Mouse (Mus musculus) G1E (cell line): ENCODE results near the gene Kif5c. TPM values are rescaled to one million over a fixed set of nuclear protein-coding genes. Genes with fewer than 3 reads are reported as not detected.

ENCODE experiments used
- ATAC-seq: 2 replicates; pipeline ENCODE4 v1.8.0; 2016; ENCODE audit warnings: mild to moderate bottlenecking; ENCODE audit not compliant: insufficient number of reproducible peaks, poor library complexity, low FRiP score, severe bottlenecking; ENCODE audit errors: extremely low read depth
- DNase-seq: peaks from one replicate; pipeline ENCODE4 v3.0.0; 2012; ENCODE audit warnings: low spot score
- H3K27me3 ChIP-seq: 2 replicates; pipeline ENCODE4 v1.6.1; 2012; ENCODE audit warnings: mild to moderate bottlenecking, low read length, inconsistent platforms; ENCODE audit not compliant: insufficient read depth
- H3K36me3 ChIP-seq: replicated peaks from 2 replicates; pipeline ENCODE3; 2012; ENCODE audit warnings: mild to moderate bottlenecking, inconsistent platforms
- H3K4me1 ChIP-seq: 2 replicates; pipeline ENCODE4 v1.6.1; 2012; ENCODE audit warnings: low read depth, low read length, inconsistent platforms, mixed read lengths; ENCODE audit not compliant: insufficient read depth
- H3K4me3 ChIP-seq: 2 replicates; pipeline ENCODE4 v1.5.1; 2012; ENCODE audit warnings: low read depth, mild to moderate bottlenecking, inconsistent platforms, low read length, moderate library complexity, mixed read lengths
- H3K9me3 ChIP-seq: replicated peaks from 2 replicates; pipeline ENCODE4 v1.6.1; 2012; ENCODE audit warnings: inconsistent platforms
- CTCF ChIP-seq: IDR thresholded peaks from 2 replicates; pipeline ENCODE4 v1.5.1; 2012; ENCODE audit warnings: low read depth, low read length, inconsistent platforms, mixed read lengths
- GATA1 ChIP-seq: IDR thresholded peaks from 2 replicates; pipeline ENCODE4 v1.6.1; 2012; ENCODE audit warnings: borderline replicate concordance, low read length, inconsistent platforms, mixed read lengths
- GATA2 ChIP-seq: IDR thresholded peaks from 2 replicates; pipeline ENCODE4 v1.6.1; 2012; ENCODE audit warnings: low read depth, low read length, inconsistent platforms, borderline replicate concordance
- POLR2AphosphoS5 ChIP-seq: IDR thresholded peaks from 2 replicates; pipeline ENCODE4 v1.6.1; 2012; ENCODE audit warnings: low read depth, low read length, inconsistent platforms; ENCODE audit not compliant: insufficient replicate concordance
- TAL1 ChIP-seq: conservative IDR thresholded peaks from 2 replicates; pipeline ENCODE4 v1.6.1; 2012; ENCODE audit warnings: low read depth, low read length, inconsistent platforms, mixed read lengths
- polyA plus RNA-seq: library from polyadenylated mRNA; stranded (reverse); fragments of >175 nt; gene quantifications from 2 replicates; pipeline ENCODE4 v1.2.3, GENCODE M21; 2012
- total RNA-seq, 2 experiments: library from RNA; stranded (forward) in 1 of 2; stranded (reverse) in 1 of 2; fragments of 200-1000 nt in 1 of 2; fragments of >200 nt in 1 of 2; fragmentation: Nextera tagmentation in 1 of 2; gene quantifications; 2 replicates each; pipeline ENCODE4 v1.2.3; 2014 to 2017

Kif5c gene
- total and polyA plus RNA-seq, 3 experiments = 0.02 to 1.8 (median 1.5) TPM

DNA sequence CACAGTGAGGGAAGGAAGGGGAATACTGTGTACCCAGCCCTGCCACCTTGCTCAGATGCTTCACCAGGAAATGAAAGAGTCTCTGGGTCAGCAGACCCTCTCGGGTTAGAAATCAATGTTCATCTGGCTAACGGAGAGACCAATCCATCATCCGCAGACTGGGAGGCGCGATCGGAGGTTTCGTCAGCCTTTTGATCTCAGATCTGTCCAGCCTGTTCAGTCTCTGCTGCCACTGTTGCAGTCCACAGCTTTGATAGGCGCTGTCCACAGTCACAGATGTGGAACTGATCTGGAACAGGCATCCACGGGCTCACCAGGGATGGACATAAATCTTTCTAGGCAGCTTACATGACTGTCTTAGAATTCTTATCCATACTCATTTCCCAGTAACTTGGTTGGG is 29.2 kb downstream of the Kif5c start:
- H3K4me3 ChIP-seq = no peak overlapping the region
- DNase-seq = no peak
- no peaks in the 10 kb centered on the region for H3K4me1 ChIP-seq
- TF ChIP-seq TAL1 = no peak
- no peak for TF ChIP-seq CTCF
- TF ChIP-seq POLR2AphosphoS5 = no peak
- no peak for TF ChIP-seq GATA1
- TF ChIP-seq GATA2 = no peak
- H3K27me3 ChIP-seq = peaks cover 3% of the 10 kb centered on the region; the same call in 1 of the 2 replicates
- ATAC-seq = no peak
- H3K9me3 ChIP-seq = no peaks in the 10 kb centered on the region
- H3K36me3 ChIP-seq = no peaks in the 10 kb centered on the region

DNA sequence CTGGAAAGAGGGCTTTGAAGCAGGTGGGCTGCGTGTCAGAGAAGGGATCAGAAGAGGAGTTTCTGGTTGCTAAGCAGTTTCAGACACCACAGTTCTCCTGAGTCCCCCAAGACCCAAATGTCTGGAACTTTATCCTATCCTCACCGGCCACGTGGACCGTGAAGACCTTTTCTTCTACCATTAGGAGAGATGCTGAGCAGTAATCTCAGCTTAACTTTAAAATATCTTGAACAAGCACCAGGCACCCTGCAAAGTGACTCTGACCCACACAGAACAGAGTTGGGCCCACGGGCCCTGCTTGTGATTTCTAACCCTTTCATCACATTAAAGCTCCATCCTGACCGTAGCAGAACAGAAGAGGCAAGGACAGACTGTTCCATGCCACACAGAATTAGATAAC is 29.7 kb downstream of the Kif5c start:
- DNase-seq (no peak), ATAC-seq (no peak)
- H3K4me3 ChIP-seq = no peak overlapping the region
- no peak for TF ChIP-seq TAL1
- no peak for TF ChIP-seq CTCF
- TF ChIP-seq GATA1 = no peak
- H3K27me3 ChIP-seq = peaks cover 2% of the 10 kb centered on the region; the same call in 1 of the 2 replicates
- H3K36me3 ChIP-seq = no peaks in the 10 kb centered on the region
- no peaks in the 10 kb centered on the region for H3K4me1 ChIP-seq
- H3K9me3 ChIP-seq = no peaks in the 10 kb centered on the region

DNA sequence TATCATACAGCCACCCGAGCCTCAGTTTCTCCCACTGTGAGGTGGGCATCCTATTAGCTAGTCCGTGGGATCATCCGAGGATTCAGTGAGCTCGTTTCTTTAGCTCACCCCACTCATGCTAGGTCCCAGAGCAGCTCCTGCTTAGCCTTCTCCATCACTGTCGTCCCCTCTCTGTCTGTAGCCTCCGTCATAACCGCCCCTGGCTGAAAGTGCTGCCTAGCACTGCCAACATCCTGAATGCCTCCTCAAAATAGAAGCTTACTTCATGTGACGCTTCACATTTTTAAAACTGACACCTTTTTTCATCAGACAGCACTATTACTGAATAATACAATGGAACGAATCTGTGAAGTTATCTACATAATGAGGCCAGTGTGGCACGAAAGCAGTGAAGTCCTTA is 30.1 kb downstream of the Kif5c start:
- no peak for ATAC-seq
- TF ChIP-seq GATA1 (no peak), POLR2AphosphoS5 (no peak), CTCF (no peak), GATA2 (no peak), TAL1 (no peak)
- no peak overlapping the region for H3K4me3 ChIP-seq
- no peaks in the 10 kb centered on the region for H3K36me3 ChIP-seq
- DNase-seq = no peak
- H3K4me1 ChIP-seq = no peaks in the 10 kb centered on the region
- no peaks in the 10 kb centered on the region for H3K9me3 ChIP-seq
- no peaks in the 10 kb centered on the region; the same call in 1 of the 2 replicates for H3K27me3 ChIP-seq

DNA sequence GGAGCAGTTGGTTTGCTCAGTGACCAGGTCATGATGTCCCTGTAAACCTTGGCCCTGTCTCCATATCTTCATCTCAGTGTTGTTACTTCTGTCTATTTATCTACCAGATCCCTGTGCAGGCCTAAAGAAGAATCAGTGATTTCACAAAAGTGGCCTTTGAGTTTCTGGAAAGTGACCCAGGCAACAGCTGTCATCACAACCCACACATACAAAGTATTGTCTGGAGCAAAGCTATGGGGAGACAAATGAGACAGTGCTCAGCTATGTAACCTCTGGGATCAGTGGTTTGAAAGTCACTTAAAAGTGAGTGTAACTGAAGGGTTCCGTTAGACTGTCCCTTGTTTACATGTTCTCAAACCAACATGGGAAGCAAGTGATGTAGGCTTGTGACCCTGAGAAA is 32.6 kb downstream of the Kif5c start:
- TF ChIP-seq TAL1 = no peak
- TF ChIP-seq POLR2AphosphoS5 = no peak
- no peak for TF ChIP-seq GATA2
- TF ChIP-seq GATA1 = no peak
- ATAC-seq (no peak), DNase-seq (no peak)
- Histone ChIP-seq H3K9me3 (no peaks in the 10 kb centered on the region), H3K27me3 (no peaks in the 10 kb centered on the region; the same call in 1 of the 2 replicates), H3K36me3 (no peaks in the 10 kb centered on the region), H3K4me3 (no peak overlapping the region), H3K4me1 (no peaks in the 10 kb centered on the region)

DNA sequence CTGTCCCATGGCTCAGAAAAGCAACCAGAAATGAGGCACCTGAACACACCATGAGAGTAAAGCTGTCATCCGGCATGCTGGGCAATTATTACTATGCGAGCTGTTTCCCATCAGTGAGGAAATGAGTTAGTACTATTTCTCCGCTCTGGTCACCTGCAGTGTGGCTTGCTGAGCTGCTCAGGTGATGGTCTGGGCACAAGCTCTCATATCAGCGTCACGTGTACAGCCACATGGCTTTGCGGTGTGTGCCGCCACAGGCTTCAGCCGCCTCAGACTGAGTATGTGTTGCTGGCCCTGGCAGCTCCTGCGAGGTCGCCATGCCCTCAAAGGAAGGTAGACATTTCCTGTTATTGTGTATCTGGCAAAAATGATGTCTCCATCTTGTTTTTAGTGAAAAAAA is 35.5 kb downstream of the Kif5c start:
- ATAC-seq = no peak
- no peaks in the 10 kb centered on the region for H3K36me3 ChIP-seq
- H3K4me1 ChIP-seq = no peaks in the 10 kb centered on the region
- no peak for TF ChIP-seq GATA2
- TF ChIP-seq POLR2AphosphoS5 = no peak
- no peak for TF ChIP-seq TAL1
- TF ChIP-seq GATA1 = no peak
- no peak for TF ChIP-seq CTCF
- no peak for DNase-seq
- H3K4me3 ChIP-seq = no peak overlapping the region
- H3K27me3 ChIP-seq = no peaks in the 10 kb centered on the region
- no peaks in the 10 kb centered on the region for H3K9me3 ChIP-seq

DNA sequence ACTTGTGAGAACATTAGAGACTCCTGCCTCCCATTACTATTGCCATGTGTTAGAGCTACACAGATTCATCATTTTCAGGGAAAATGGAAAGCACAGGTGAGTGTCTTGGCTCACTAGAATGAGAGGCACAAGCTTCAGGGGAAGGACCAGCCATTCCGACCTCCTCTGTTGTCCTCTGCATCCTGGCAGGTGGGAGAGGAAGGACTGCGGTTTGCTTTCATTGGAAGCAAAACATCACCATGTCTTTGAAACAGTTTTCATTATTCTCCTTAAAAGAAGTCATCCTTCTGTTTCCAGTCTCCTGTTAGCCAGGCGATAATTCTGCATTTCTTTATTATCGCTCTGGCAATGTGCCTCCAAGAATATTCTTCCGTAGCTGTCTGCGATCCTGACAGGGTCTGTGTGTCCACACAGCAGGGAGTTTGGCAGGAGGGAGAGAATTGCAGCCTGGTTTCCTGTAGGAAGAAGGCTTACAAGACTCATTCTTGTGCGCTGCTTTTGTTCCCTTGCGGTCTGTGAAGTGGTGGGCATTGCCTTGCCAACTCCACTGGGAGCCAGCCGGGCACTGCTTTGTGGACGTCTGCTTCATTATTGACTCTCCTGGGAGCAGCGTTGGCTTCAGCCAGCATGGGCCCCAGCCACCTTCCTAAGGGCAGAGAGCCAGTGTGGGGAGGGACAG is 36.2 kb downstream of the Kif5c start:
- Histone ChIP-seq H3K4me1 (no peaks in the 10 kb centered on the region), H3K4me3 (no peak overlapping the region), H3K9me3 (no peaks in the 10 kb centered on the region), H3K36me3 (no peaks in the 10 kb centered on the region), H3K27me3 (no peaks in the 10 kb centered on the region)
- ATAC-seq = no peak
- no peak for TF ChIP-seq POLR2AphosphoS5
- no peak for TF ChIP-seq GATA2
- no peak for TF ChIP-seq CTCF
- no peak for TF ChIP-seq GATA1
- TF ChIP-seq TAL1 = no peak
- DNase-seq = no peak

DNA sequence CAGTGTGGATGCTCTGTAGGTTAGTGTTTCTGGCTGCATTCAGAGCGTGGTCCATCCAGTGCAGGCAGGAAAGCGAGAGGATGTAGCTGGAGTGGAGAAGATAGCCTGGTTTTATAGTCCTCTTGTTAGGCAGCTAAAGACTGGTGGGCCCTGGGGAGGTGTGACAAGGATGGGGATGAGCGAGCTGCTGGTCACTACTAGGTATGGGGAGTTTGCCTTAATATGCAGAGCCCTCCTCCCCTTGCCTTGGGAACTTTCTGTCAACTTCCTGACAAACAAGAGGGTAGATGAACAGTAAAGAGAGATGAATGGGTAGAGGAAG is 36.7 kb downstream of the Kif5c start:
- TF ChIP-seq CTCF (no peak), POLR2AphosphoS5 (no peak), GATA1 (no peak), TAL1 (no peak), GATA2 (no peak)
- no peak for ATAC-seq
- no peak overlapping the region for H3K4me3 ChIP-seq
- no peak for DNase-seq
- H3K4me1 ChIP-seq = no peaks in the 10 kb centered on the region
- H3K9me3 ChIP-seq = no peaks in the 10 kb centered on the region
- no peaks in the 10 kb centered on the region for H3K27me3 ChIP-seq
- H3K36me3 ChIP-seq = no peaks in the 10 kb centered on the region
